Mouse (Mus musculus) left cerebral cortex, postnatal 10 days (tissue): ENCODE measurements at regions not wholly inside any gene's neighbourhood (a gene's known extent, or its start where the extent isn't known, plus 50 kb on each side); places are given as distances from the start of the nearest gene placed in this dataset.

Experiments used
- DNase-seq, 2 experiments: peaks; one replicate each; pipeline ENCODE4 v3.0.0; 2021 to 2022; ENCODE audit warnings: low spot score in 2 of 2, mixed read lengths in 1 of 2; ENCODE audit errors: extremely low spot score in 1 of 2
- intact Hi-C: fragments of 180-260 bp; cut with DNase I; formaldehyde crosslinking; loops from one replicate; pipeline ENCODE4 v1.15.1; 2025

GRCm38 (mm10) chr15:86971436-86971835 lies 572.7 kb upstream of the Fam19a5 start:
- DNase-seq = no peak
- intact Hi-C loops = no loop called here

GRCm38 (mm10) chr15:86996196-86996595 lies 547.9 kb upstream of the Fam19a5 start:
- intact Hi-C loops = no loop called here
- DNase-seq = no peak

- no peak for DNase-seq
- intact Hi-C loops = no loop called here
These were observed 525.1 kb upstream of the Fam19a5 start for GRCm38 (mm10) chr15:87018978-87019377.

GRCm38 (mm10) chr15:87045971-87046370 lies 498.1 kb upstream of the Fam19a5 start:
- no peak for DNase-seq
- intact Hi-C loops = no loop called here

GRCm38 (mm10) chr15:87054186-87054585 lies 489.9 kb upstream of the Fam19a5 start:
- intact Hi-C loops = no loop called here
- peak in 1 of 2 experiments; percentile 13 for DNase-seq

GRCm38 (mm10) chr15:87064890-87065289 lies 479.2 kb upstream of the Fam19a5 start:
- DNase-seq = no peak
- intact Hi-C loops = no loop called here

- intact Hi-C loops = no loop called here
- DNase-seq = no peak
These were observed 475.8 kb upstream of the Fam19a5 start for GRCm38 (mm10) chr15:87068261-87068660.

- intact Hi-C loops = no loop called here
These were observed 469.5 kb upstream of the Fam19a5 start for GRCm38 (mm10) chr15:87074559-87074958.

GRCm38 (mm10) chr15:87089827-87090226 lies 454.3 kb upstream of the Fam19a5 start:
- intact Hi-C loops = no loop called here
- DNase-seq = no peak

More at GRCm38 (mm10) chr15:87074559-87074958, 469.5 kb upstream of the Fam19a5 start:
- no peak for DNase-seq

- intact Hi-C loops = no loop called here
These were observed 452.9 kb upstream of the Fam19a5 start for GRCm38 (mm10) chr15:87091048-87091777.

GRCm38 (mm10) chr15:87097206-87097605 lies 446.9 kb upstream of the Fam19a5 start:
- intact Hi-C loops = no loop called here
- no peak for DNase-seq

More at GRCm38 (mm10) chr15:87091048-87091777, 452.9 kb upstream of the Fam19a5 start:
- DNase-seq = no peak

- intact Hi-C loops = loop anchor here (10.0 kb wide), 1 partner anchor 234 kb away; no protein-coding TSS in a partner anchor
- peak in 1 of 2 experiments; percentile 16 for DNase-seq
These were observed 443.0 kb upstream of the Fam19a5 start for GRCm38 (mm10) chr15:87101146-87101545.

GRCm38 (mm10) chr15:87102211-87102610 lies 441.9 kb upstream of the Fam19a5 start:
- DNase-seq = no peak
- intact Hi-C loops = loop anchor here (10.0 kb wide), 1 partner anchor 233 kb away; no protein-coding TSS in a partner anchor

GRCm38 (mm10) chr15:87105951-87106350 lies 438.1 kb upstream of the Fam19a5 start:
- intact Hi-C loops = loop anchor here (10.0 kb wide), 1 partner anchor 229 kb away; no protein-coding TSS in a partner anchor
- DNase-seq = no peak

GRCm38 (mm10) chr15:87107701-87108100 lies 436.4 kb upstream of the Fam19a5 start:
- DNase-seq = no peak
- intact Hi-C loops = loop anchor here (10.0 kb wide), 1 partner anchor 227 kb away; no protein-coding TSS in a partner anchor

- DNase-seq = no peak
- intact Hi-C loops = loop anchor here (10.0 kb wide), 1 partner anchor 226 kb away; no protein-coding TSS in a partner anchor
These were observed 435.7 kb upstream of the Fam19a5 start for GRCm38 (mm10) chr15:87108411-87108810.

- DNase-seq = no peak
These were observed 421.4 kb upstream of the Fam19a5 start for GRCm38 (mm10) chr15:87122656-87123055.

GRCm38 (mm10) chr15:87125427-87126148 lies 418.5 kb upstream of the Fam19a5 start:
- intact Hi-C loops = no loop called here
- peak in 1 of 2 experiments; percentile 40 for DNase-seq

More at GRCm38 (mm10) chr15:87122656-87123055, 421.4 kb upstream of the Fam19a5 start:
- intact Hi-C loops = no loop called here

GRCm38 (mm10) chr15:87138870-87139269 lies 405.2 kb upstream of the Fam19a5 start:
- DNase-seq = no peak
- intact Hi-C loops = no loop called here

- intact Hi-C loops = no loop called here
- no peak for DNase-seq
These were observed 375.0 kb upstream of the Fam19a5 start for GRCm38 (mm10) chr15:87169136-87169535.
